Mouse (Mus musculus): ENCODE results near the gene P3h3.
"Not testable (repeated sequence)": the region's sequence is repeated elsewhere in the genome, so short reads cannot be mapped to it uniquely, and the experiment has no call there.

P3h3 gene

GRCm38 (mm10) chr6:124809775-124810538, 47.6 kb downstream of the P3h3 start:
- DNase-seq (ENCODE audit: inconsistent ontology term): no peak

DNA sequence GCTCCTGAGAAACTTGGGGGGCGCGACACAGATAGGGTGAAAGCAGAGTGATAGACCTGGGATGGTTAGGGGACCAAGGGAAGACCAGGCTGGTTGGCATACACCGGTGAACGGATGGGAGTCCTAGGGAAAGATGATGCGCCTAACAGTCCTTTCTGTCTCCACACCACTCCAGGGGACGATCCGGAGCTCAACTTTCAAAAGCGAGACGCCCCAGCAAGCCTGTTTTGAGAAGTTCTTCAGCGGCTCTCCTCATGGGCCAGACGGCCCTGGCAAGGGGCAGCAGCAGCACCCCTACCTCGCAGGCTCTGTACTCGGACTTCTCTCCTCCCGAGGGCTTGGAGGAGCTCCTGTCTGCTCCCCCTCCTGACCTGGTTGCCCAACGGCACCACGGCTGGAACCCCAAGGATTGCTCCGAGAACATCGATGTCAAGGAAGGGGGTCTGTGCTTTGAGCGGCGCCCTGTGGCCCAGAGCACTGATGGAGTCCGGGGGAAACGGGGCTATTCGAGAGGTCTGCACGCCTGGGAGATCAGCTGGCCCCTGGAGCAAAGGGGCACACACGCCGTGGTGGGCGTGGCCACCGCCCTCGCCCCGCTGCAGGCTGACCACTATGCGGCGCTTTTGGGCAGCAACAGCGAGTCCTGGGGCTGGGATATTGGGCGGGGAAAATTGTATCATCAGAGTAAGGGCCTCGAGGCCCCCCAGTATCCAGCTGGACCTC, 48.3 kb downstream of the P3h3 start:
- peak; percentile 88 for DNase-seq (ENCODE audit: inconsistent ontology term)

DNA sequence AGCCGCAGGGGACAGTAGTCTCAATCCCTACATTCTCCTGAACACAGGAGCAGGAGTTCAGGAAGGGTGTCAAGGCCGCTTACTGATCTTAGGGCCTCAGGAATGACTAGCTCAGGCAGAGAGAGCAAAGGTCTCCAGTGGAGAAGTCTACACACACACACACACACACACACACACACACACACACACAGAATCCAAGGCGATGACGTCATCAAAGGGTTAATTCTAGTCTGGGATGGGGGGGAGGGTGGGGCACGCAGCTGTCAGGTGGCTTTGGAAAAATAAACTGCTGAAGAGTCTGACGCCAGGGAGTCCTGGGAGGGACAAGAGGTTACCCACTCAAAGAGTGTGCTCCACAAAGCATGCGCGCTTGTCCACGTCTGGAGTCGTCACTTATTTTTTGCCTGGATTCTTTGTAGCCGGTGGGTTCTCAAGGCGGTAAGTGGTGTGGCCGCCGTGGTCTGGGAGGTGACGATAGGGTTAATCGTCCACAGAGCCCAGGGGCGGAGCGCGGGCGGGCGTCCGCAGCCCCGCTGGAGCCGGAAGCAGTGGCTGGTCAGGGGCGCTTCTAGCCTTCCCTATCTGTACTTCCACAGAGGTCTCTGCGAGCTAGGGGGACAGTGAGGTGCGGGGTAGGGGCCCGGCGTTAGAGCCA, 49.1 kb downstream of the P3h3 start, which contains the start of gene Spsb2:
Gene Spsb2 (plus strand): TSS at position 304 of the 655 bp plus-strand sequence.
- peak; percentile 87 for DNase-seq (ENCODE audit: inconsistent ontology term)

DNA sequence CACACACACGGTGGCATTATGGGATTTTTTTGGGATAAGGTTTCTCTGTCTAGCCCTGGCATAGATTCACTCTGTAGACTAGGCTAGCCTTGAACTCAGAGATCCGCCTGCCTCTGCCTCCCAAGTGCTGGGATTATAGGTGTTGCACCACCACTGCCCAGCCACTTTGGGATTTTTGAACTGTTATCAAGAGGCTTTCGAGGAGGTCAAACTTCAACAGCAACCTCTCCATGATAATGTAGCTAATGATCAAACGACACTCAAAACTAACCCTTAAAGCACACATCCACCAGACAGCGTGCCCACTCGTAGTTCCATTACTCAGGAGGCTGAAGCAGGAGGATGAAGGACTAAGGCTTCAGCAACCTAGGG, 49.6 kb downstream of the P3h3 start:
- DNase-seq (ENCODE audit: inconsistent ontology term): no peak

- DNase-seq (ENCODE audit: inconsistent ontology term): no peak
Measured at GRCm38 (mm10) chr6:124807366-124807765, 50.2 kb downstream of the P3h3 start.

GRCm38 (mm10) chr6:124806446-124807140, 51.0 kb downstream of the P3h3 start:
- DNase-seq (ENCODE audit: inconsistent ontology term): no peak

GRCm38 (mm10) chr6:124805341-124806321, 51.9 kb downstream of the P3h3 start:
- peak; percentile 100 for DNase-seq (ENCODE audit: inconsistent ontology term)

GRCm38 (mm10) chr6:124804341-124804740, 53.2 kb downstream of the P3h3 start:
- no peak for DNase-seq (ENCODE audit: inconsistent ontology term)

- not testable (repeated sequence) for DNase-seq (ENCODE audit: inconsistent ontology term)
Measured at GRCm38 (mm10) chr6:124803691-124804090, 53.9 kb downstream of the P3h3 start.

- DNase-seq (ENCODE audit: inconsistent ontology term): no peak
Measured at GRCm38 (mm10) chr6:124803061-124803460, 54.5 kb downstream of the P3h3 start.

DNA sequence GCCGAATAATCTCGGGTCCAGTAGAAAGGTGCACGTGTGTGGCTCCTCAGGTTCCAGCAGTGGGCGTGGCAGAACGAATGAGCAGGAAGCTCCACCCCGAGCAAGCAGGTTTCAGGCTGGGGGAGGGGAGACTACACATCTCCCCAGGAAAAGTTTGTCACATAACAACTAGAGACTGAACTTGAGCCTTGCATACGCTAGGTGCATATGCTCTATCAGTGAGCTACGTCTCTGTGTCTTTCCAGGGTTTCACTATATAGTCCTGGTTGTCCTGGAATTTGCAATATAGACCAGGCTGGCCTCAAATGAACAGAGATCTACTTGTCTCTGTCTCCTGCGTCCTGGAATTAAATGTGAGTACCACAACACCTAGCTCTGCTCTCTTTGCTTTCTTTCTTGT, 55.2 kb downstream of the P3h3 start:
- DNase-seq (ENCODE audit: inconsistent ontology term): not testable (repeated sequence)

GRCm38 (mm10) chr6:124796200-124796599, 61.4 kb downstream of the P3h3 start:
- DNase-seq (ENCODE audit: inconsistent ontology term): no peak

DNA sequence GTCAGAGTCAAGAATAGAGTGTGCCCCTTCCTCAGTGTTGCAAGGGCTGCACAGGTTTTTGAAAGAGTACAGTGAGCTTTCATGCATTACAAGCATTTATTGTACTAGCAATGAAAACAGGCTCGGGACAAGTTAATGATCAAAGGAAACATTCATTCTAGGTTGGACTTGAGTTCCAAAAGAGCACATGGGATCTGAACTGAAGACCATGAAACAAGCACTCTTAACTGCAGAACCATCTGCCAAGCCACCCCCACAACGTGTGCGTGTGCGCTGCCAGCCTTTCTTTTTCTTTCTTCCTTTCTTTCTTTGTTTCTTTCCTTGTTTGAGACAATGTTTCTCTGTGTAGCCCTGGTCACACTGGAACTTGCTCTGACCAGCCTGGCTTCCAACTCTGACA, 61.8 kb downstream of the P3h3 start:
- no peak for DNase-seq (ENCODE audit: inconsistent ontology term)

- DNase-seq (ENCODE audit: inconsistent ontology term): no peak
Measured at GRCm38 (mm10) chr6:124791911-124792310, 65.6 kb downstream of the P3h3 start.

Data from Muller cell, postnatal 12 days (primary cell).